Mouse (Mus musculus): Measurements from ENCODE around the gene Grm5. TPM values are rescaled to one million over a fixed set of nuclear protein-coding genes. Genes with fewer than 3 reads are reported as not detected.

The Grm5 gene
- polyA plus RNA-seq, 2 experiments, result under 0.01 TPM; not detected in 1

GRCm38 (mm10) chr7:87761945-87762344 lies 178.0 kb downstream of the Grm5 start:
- no peak overlapping the region for H3K4me2 ChIP-seq (ENCODE audit: low read depth)
- H3K36me3 ChIP-seq (replicated peaks; ENCODE audit: control insufficient read depth, insufficient read depth, low read depth), result no peaks in the 10 kb centered on the region
- no peak overlapping the region for H3K4me3 ChIP-seq (ENCODE audit: insufficient read depth in 1 of 2, low read depth in 2 of 2, low read length in 2 of 2)
- H3K4me1 ChIP-seq (replicated peaks; ENCODE audit: control insufficient read depth in 2 of 2, insufficient read depth in 2 of 2, low read length in 1 of 2), result no peaks in the 10 kb centered on the region
- TF ChIP-seq CTCF (IDR thresholded peaks at IDR 0.05; ENCODE audit: low read depth), result no peak
- no peak for TF ChIP-seq EP300 (IDR thresholded peaks at IDR 0.05; ENCODE audit: low read depth)
- no peaks in the 10 kb centered on the region for H3K9me3 ChIP-seq (ENCODE audit: control insufficient read depth, low read length)
- DNase-seq (ENCODE audit: low read depth in 3 of 3, low spot score in 3 of 3) (no peak), ATAC-seq (ENCODE audit: insufficient read depth) (no peak)
- no peak overlapping the region for H3K9ac ChIP-seq (replicated peaks)
- H3K27ac ChIP-seq, result no peak overlapping the region
- no peaks in the 10 kb centered on the region for H3K27me3 ChIP-seq (ENCODE audit: control insufficient read depth, insufficient read depth, low read length)
- WGBS (ENCODE audit: insufficient replicate concordance), result 54% methylated on average over 2 of the region's 2 CpGs

- ATAC-seq (ENCODE audit: insufficient read depth), result no peak
- no peak overlapping the region for H3K27ac ChIP-seq
- no peak for DNase-seq (ENCODE audit: low read depth in 3 of 3, low spot score in 3 of 3)
- no peaks in the 10 kb centered on the region for H3K9me3 ChIP-seq (ENCODE audit: control insufficient read depth, low read length)
- 49% methylated on average over 3 of the region's 3 CpGs for WGBS (ENCODE audit: insufficient replicate concordance)
- no peak overlapping the region for H3K4me3 ChIP-seq (ENCODE audit: insufficient read depth in 1 of 2, low read depth in 2 of 2, low read length in 2 of 2)
- no peaks in the 10 kb centered on the region for H3K27me3 ChIP-seq (ENCODE audit: control insufficient read depth, insufficient read depth, low read length)
- H3K4me2 ChIP-seq (ENCODE audit: low read depth), result no peak overlapping the region
- no peaks in the 10 kb centered on the region for H3K4me1 ChIP-seq (replicated peaks; ENCODE audit: control insufficient read depth in 2 of 2, insufficient read depth in 2 of 2, low read length in 1 of 2)
- TF ChIP-seq CTCF (IDR thresholded peaks at IDR 0.05; ENCODE audit: low read depth) (no peak), EP300 (IDR thresholded peaks at IDR 0.05; ENCODE audit: low read depth) (no peak)
- H3K36me3 ChIP-seq (replicated peaks; ENCODE audit: control insufficient read depth, insufficient read depth, low read depth), result no peaks in the 10 kb centered on the region
- no peak overlapping the region for H3K9ac ChIP-seq (replicated peaks)
Observed at GRCm38 (mm10) chr7:87762376-87762775, 178.4 kb downstream of the Grm5 start.

- DNase-seq (ENCODE audit: low read depth in 3 of 3, low spot score in 3 of 3) (no peak), ATAC-seq (ENCODE audit: insufficient read depth) (no peak)
- Histone ChIP-seq H3K36me3 (replicated peaks; ENCODE audit: control insufficient read depth, insufficient read depth, low read depth) (no peaks in the 10 kb centered on the region), H3K9me3 (ENCODE audit: control insufficient read depth, low read length) (no peaks in the 10 kb centered on the region), H3K4me2 (ENCODE audit: low read depth) (no peak overlapping the region), H3K4me3 (ENCODE audit: insufficient read depth in 1 of 2, low read depth in 2 of 2, low read length in 2 of 2) (no peak overlapping the region), H3K27ac (no peak overlapping the region), H3K27me3 (ENCODE audit: control insufficient read depth, insufficient read depth, low read length) (no peaks in the 10 kb centered on the region), H3K9ac (replicated peaks) (no peak overlapping the region), H3K4me1 (replicated peaks; ENCODE audit: control insufficient read depth in 2 of 2, insufficient read depth in 2 of 2, low read length in 1 of 2) (no peaks in the 10 kb centered on the region)
- WGBS (ENCODE audit: insufficient replicate concordance), result 66% methylated on average over 1 of the region's 1 CpGs
- no peak for TF ChIP-seq EP300 (IDR thresholded peaks at IDR 0.05; ENCODE audit: low read depth)
- no peak for TF ChIP-seq CTCF (IDR thresholded peaks at IDR 0.05; ENCODE audit: low read depth)
Observed at GRCm38 (mm10) chr7:87787560-87787959, 203.6 kb downstream of the Grm5 start.

- DNase-seq (ENCODE audit: low read depth in 3 of 3, low spot score in 3 of 3) (no peak), ATAC-seq (ENCODE audit: insufficient read depth) (no peak)
- Histone ChIP-seq H3K4me1 (replicated peaks; ENCODE audit: control insufficient read depth in 2 of 2, insufficient read depth in 2 of 2, low read length in 1 of 2) (no peaks in the 10 kb centered on the region), H3K9me3 (ENCODE audit: control insufficient read depth, low read length) (no peaks in the 10 kb centered on the region), H3K27ac (no peak overlapping the region), H3K36me3 (replicated peaks; ENCODE audit: control insufficient read depth, insufficient read depth, low read depth) (no peaks in the 10 kb centered on the region), H3K9ac (replicated peaks) (no peak overlapping the region), H3K4me3 (ENCODE audit: insufficient read depth in 1 of 2, low read depth in 2 of 2, low read length in 2 of 2) (no peak overlapping the region), H3K27me3 (ENCODE audit: control insufficient read depth, insufficient read depth, low read length) (no peaks in the 10 kb centered on the region), H3K4me2 (ENCODE audit: low read depth) (no peak overlapping the region)
- TF ChIP-seq EP300 (IDR thresholded peaks at IDR 0.05; ENCODE audit: low read depth) (no peak), CTCF (IDR thresholded peaks at IDR 0.05; ENCODE audit: low read depth) (no peak)
Observed at GRCm38 (mm10) chr7:87788963-87789362, 205.0 kb downstream of the Grm5 start.

- Histone ChIP-seq H3K9me3 (ENCODE audit: control insufficient read depth, low read length) (no peaks in the 10 kb centered on the region), H3K36me3 (replicated peaks; ENCODE audit: control insufficient read depth, insufficient read depth, low read depth) (no peaks in the 10 kb centered on the region), H3K27me3 (ENCODE audit: control insufficient read depth, insufficient read depth, low read length) (no peaks in the 10 kb centered on the region), H3K9ac (replicated peaks) (no peak overlapping the region), H3K4me3 (ENCODE audit: insufficient read depth in 1 of 2, low read depth in 2 of 2, low read length in 2 of 2) (no peak overlapping the region), H3K27ac (no peak overlapping the region), H3K4me2 (ENCODE audit: low read depth) (no peak overlapping the region), H3K4me1 (replicated peaks; ENCODE audit: control insufficient read depth in 2 of 2, insufficient read depth in 2 of 2, low read length in 1 of 2) (no peaks in the 10 kb centered on the region)
- DNase-seq (ENCODE audit: low read depth in 3 of 3, low spot score in 3 of 3), result no peak
- no peak for ATAC-seq (ENCODE audit: insufficient read depth)
- TF ChIP-seq CTCF (IDR thresholded peaks at IDR 0.05; ENCODE audit: low read depth) (no peak), EP300 (IDR thresholded peaks at IDR 0.05; ENCODE audit: low read depth) (no peak)
- WGBS (ENCODE audit: insufficient replicate concordance), result 71% methylated on average over 4 of the region's 4 CpGs
Observed at GRCm38 (mm10) chr7:87793896-87794295, 209.9 kb downstream of the Grm5 start.
